Mouse (Mus musculus): ENCODE measurements around the gene Iffo1.

The Iffo1 gene

DNA sequence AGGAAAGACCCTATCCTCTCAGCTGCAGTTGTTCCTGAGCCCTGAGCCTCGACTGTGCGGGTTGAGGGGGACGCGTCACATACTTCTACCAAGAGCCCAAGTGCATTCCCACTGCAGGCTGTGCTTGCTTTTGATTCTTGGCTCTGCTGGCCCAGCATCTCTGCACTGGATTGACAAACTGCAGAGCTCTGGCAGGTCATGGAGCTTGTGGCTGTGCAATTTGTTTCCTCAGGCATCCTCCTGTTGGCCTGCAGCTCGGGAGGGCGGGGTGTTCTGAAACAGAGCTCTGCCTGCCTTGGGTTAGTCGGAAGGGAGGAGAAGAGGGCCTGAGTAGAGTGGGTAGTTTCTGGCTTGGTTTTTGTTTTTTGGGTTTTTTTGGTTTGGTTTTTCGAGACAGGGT lies 2.6 kb upstream of the Iffo1 start:
- no peak for DNase-seq (ENCODE audit: low read depth, low spot score)

DNA sequence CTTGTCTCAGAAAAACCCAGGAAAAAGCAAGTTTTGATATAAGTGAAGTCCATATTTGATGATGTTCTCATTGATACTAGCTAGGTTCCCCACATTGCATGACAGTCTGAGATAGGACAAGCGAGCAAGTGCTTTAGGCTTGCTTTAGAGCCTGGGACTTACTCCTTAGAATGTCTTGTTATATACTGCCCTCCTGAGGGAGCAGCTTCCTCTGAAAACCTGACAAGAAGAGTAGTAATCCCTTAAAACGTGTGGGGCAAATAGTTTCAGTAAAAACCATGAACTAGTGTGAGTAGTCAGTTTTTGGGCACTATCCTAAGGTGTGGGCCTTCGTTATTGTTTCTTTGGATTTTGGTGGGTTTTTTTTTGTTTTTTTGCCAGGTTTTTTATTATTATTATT lies 1.9 kb upstream of the Iffo1 start:
- no peak for DNase-seq (ENCODE audit: low read depth, low spot score)

DNA sequence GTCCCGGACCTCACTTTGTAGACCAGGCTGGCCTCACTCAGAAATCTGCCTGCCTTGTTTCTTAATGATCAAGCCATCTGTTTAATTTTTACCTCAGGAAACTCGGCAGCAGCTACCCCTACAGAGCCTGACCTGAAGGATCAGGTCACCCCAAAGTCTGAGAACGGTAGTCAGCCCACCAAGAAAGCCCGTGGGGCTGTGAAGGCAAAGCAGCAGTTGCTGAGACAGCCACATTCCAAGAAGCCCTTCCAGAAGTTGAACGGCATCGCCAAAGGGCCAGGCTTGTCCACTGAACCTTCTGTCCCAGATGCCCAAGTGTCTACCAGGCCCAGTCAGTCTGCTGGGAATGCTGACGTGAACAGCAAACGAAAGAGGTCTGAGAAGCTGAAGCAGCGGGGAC lies 1.1 kb upstream of the Iffo1 start:
- DNase-seq (ENCODE audit: low read depth, low spot score): no peak

DNA sequence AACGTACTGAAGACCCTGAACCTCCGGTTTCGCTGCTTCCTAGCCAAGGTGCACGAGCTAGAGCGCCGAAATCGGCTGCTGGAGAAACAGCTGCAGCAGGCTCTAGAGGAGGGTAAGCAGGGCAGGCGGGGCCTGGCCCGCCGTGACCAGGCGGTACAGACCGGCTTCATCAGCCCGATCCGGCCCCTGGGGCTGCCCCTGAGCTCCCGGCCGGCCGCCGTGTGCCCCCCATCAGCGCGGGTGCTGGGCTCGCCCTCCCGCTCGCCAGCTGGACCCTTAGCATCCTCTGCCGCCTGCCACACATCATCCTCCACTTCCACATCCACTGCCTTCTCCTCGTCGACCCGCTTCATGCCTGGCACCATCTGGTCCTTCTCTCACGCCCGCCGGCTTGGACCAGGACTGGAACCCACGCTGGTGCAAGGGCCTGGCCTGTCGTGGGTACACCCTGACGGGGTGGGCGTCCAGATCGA lies 474 bp downstream of the Iffo1 start:
- no peak for DNase-seq (ENCODE audit: low read depth, low spot score)

DNA sequence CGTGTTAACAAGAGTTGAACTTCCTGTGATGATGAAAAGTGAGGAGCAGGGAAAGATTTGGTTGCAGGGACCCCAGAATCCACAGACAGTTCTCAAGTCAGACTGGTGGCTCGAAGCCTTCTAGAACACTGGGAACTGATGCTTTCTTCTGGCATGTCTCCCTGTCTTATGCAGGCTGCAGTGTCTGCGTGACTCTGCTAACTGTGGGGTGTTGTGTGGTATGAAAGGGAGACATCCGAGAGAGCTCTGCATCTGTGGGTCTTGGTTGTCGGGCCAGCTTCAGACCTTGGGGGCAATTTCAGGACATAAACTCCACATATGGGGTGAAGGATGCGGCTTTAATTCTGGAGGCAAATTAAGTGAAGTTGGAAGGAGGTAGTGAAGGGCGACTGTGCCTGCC lies 1.1 kb downstream of the Iffo1 start:
- no peak for DNase-seq (ENCODE audit: low read depth, low spot score)

DNA sequence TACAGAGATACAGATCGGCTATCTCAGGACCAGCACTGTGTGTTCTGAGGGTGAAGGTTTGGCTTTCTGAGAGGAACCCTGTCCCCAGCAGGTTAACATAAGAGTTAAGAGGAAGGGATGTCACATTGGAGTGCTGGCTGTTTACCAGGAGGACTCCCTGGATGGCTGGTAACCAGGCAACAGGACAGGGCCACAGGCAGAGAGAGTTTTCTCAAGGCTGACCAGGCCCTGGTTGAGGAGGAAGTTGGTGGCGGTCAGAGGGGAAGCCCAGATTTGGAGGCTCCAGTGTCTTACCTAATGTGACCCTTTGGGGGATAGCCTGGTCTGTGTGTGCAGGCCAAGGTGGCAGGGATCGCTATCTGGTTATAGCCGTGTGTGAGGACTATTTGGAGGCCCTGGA lies 1.8 kb downstream of the Iffo1 start:
- DNase-seq (ENCODE audit: low read depth, low spot score): no peak

DNA sequence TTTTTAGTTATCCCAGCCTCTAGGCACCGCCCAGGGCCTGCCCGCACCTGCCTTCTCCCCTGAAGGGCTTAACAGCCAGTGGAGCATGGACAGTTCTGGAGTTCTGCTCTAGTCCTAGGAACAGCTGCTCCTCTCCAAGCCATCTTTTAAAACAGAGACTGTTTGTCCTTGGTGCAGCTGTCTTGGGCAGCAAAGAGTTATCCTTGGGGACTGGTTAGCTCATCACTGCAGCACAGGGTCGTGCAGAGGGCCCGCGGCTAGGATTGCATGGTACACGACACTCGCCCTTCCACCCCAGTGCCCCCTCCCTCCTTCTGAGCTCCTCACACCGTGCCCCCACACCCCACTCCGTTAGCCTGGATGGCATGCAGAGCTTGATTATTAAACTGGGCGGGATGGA lies 2.3 kb downstream of the Iffo1 start:
- DNase-seq (ENCODE audit: low read depth, low spot score): no peak

DNA sequence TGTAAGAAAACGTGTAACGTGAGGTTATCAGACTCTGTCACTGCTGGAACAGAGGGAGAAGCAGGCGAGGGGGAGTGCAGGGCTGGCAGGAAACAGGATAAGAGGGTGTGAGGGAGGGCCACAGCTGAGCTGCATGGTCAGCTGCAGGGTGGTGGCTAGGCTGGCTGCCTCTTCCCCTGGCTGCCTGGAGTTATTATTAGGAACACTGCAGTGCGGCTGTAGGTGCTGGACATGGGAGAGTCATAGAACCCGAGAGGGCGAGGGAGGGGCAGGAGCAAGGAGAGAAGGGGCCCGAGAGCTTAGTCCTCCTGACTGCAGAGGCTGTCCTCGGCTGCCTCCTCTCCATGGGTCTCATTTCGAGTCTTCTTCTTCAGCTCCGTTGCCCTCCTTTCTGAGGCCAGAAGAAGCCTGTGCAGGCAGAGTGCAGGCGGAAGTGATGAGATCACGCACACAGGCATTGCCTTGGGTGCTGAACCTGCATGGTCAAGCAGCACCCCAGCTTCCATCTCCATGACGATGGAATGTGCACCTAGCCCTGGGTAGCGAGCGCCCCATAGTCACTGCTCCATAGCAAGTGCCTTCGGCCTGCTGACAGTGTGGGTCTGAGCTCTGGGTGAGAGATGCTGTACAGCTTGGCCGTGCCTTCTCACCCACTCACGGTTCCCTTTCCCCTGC lies 3.3 kb downstream of the Iffo1 start:
- DNase-seq (ENCODE audit: low read depth, low spot score): no peak

DNA sequence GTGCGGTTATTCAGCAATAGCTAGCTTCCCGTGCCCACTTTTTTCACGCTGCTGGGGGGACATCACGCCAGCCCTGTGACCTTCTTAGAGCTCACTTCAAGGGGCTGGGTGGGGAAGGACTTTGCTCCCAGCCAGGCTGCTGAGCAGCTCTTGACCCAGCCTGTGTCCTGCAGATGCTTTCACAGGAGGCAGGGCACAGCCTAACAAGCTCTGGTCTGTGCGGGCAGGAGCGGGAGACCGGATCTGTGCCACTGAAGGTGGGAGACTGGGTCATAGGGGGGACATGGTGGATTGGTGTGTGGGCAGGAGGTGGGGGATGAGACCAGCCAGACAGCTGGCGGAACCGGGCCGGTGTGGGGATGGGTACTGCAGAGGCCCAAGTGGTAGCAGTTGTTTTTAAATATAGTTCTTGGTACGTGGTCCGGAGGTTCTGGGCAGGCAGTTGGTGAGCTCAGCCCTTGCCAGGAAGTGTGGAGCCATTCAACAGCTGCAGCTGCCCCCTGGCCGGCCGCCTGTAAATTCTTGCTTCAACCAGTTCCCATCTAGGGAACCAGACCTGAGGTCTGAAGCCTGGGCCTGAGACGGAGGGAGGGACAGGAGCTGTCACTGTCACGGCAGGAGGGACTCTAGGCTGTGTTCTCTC lies 4.0 kb downstream of the Iffo1 start:
- DNase-seq (ENCODE audit: low read depth, low spot score): no peak

DNA sequence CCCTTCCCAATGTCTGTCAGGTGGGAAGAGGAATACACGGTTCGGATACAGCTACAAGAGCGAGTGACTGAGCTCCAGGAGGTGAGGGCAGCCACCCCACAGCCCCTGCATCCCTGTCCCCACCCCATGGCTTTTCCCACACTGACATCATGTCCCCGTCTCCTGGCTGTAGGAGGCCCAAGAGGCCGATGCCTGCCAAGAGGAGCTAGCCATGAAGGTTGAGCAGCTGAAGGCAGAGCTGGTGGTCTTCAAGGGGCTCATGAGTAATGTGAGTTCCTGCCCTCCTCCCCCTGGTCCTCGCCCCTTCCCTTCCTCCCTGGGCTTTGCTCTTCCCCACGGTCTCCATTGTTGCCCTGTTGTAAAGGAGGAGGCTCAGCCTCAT lies 4.5 kb downstream of the Iffo1 start:
- no peak for DNase-seq (ENCODE audit: low read depth, low spot score)

DNA sequence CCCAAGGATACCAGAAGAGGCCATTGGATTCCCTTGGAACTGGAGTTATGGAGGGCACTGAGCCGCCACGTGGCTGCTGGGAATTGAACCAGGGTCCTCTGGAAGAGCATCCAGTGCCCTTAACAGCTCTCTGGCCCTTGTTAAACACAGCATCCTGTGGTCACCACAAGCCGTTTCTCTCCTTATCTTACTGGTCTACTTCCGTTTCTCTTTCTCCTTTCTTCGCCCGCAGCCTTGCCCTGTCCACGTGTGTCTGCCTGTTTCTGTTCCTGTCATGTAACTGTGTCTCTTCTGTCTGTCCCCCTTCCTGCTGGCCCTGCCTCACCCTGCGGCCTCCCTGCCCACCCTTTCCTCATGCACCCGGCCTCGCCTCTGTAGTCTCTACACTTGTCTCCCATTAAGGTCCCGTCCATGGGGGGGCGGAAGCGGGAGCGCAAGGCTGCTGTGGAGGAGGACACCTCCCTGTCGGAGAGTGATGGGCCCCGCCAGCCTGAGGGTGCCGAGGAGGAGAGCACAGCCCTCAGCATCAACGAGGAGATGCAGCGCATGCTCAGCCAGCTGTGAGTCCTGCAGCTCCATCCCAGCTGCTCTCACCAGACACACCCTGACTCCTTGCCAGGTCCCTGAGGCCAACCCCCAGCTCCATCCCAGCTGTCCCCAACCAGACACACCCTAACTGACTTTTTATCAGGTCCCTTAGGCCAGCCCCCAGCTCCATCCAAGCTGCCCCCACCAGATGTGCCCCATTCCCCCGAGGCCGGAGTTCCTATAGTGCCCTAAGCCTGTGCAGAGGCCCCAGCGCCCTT lies 7.4 kb downstream of the Iffo1 start:
- DNase-seq (ENCODE audit: low read depth, low spot score): no peak

DNA sequence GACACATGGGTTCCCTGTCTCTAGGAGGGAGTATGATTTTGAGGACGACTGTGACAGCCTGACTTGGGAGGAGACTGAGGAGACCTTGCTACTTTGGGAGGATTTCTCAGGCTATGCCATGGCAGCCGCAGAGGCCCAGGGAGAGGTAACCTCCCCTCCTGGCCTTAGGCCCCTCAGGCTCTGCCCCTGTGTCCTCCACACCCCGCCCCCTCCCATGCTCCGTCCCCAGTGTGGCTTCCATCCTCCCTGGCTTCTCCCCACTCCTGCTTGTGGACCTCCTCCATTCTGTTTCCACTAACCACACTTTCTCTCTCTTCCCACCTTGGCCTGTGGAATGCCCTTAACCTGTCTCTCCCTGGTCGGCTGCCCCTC lies 8.0 kb downstream of the Iffo1 start:
- no peak for DNase-seq (ENCODE audit: low read depth, low spot score)

DNA sequence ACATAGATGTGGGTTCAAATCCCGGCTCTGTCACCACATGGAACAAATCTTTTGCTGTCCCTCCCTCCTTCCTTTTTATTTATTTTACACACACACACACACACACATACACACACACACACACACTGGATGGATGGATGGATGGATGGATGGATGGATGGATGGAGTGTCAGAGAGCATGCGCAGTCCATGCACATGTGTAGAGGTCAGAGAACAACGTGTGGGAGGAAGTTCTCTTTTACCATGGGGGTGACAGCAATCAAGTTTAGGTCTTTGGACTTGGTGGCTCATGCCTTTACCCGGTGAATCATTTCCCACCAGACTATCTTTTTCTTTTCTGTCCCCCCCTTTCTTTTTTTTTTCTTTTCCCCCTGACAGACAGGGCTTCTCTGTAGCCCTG lies 8.6 kb downstream of the Iffo1 start:
- DNase-seq (ENCODE audit: low read depth, low spot score): no peak

DNA sequence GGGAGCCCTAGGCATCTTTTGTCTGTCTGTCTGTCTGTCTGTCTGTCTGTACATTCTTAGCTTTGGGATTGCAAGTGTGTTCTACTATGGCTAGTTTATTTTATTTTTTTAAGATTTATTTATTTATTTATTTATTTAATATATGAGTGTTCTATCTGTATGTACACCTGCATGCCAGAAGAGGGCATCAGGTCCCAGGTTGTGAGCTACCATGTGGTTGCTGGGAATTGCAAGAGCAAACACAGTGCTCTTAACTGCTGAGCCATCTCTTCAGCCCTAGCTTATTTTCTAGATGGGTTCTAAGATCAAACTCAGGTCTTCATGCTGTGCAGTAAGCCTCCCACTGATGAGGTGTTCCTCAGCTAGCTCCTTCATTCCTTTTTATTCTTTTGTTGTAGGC lies 9.5 kb downstream of the Iffo1 start:
- DNase-seq (ENCODE audit: low read depth, low spot score): peak; percentile 50

DNA sequence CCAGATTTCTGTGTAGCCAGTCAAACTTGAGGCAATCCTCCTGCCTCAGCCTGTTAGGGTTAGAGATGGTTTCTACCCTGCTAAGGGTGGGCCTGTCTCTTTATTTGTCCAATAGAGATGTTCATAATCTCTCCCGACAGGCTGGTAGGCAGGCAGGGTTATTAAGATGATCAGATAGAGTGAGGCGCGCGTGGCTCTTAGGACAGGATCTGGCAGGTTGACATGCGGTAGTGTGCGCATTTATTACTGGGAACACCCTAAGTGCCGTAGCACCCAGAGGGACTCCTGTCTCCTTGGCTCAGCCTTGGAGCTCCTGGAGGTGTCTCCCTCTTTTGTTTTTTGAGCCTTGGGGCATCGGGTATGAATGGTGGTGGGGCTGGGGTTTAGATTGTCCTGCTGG lies 10.2 kb downstream of the Iffo1 start:
- DNase-seq (ENCODE audit: low read depth, low spot score): no peak

DNA sequence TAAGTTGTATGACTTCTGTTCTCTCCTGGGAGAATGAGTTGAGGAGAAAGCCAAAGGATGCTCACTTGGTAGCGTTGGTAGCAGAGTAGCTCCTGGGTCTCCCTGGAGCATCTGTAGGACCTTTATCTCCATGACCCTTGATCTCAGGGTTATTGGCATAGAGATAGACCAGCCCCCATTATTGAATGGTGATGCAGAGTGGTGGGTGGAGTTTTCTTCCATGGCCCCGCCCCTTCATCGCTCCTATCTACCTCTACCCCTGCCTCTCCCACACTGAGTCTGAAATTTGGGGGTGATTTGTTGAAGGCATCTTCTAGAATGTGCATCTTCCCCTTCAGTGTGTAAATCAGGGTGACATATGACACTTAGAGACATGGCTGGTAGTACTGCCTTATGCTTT lies 11.4 kb downstream of the Iffo1 start:
- DNase-seq (ENCODE audit: low read depth, low spot score): no peak

DNA sequence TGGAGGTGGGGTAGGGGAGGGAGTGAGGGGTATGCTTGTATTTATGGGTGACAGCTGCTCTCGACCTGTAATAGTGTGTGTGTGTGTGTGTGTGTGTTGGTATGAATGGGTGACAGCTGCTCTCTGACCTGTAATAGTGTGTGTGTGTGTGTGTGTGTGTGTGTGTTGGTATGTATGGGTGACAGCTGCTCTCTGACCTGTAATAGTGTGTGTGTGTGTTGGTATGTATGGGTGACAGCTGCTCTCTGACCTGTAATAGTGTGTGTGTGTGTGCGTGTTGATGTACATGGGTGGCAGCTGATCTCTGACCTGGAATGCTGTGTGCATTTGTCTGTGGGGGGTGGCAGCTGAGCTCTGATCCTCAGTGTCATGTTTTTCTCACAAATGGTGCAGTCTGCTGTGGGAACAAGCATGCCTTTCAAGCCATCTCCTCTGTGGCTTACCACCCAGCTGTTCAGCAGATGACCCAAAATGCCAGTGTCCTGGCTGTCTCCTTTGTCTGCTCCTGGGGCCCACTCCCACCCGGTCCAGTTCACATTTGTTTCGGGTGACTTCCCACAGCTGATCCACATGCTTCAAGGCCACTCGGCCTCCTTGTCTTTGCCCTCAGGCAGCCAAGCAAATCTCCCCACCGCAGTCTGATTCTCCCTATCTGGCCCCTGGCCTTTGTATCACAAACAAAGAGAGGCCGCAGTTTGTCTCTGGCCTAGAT lies 12.0 kb downstream of the Iffo1 start:
- DNase-seq (ENCODE audit: low read depth, low spot score): no peak

DNA sequence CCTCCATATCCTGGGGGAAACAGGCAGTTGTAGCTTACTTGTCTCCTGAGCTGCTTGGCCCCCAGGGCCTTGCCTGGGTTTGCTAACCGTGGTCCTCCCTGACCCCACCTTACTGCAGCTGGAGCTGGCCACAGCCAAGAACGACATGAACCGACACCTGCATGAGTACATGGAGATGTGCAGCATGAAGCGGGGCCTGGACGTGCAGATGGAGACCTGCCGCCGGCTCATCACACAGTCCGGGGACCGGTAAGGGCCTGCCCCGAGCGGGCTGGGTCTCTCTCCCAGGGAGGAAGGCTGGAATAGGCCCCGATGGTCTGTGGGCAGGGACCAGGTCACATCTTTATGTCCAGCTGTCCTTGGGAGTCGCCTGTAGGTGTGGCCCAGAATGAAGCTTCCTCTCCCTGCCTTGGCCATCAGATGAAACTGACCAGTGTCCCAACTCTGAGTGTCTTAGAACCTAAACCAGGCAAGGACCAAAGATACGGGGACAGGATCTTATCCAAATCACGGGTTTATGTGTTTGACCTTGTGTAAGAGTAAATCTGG lies 14.0 kb downstream of the Iffo1 start:
- DNase-seq (ENCODE audit: low read depth, low spot score): no peak

DNA sequence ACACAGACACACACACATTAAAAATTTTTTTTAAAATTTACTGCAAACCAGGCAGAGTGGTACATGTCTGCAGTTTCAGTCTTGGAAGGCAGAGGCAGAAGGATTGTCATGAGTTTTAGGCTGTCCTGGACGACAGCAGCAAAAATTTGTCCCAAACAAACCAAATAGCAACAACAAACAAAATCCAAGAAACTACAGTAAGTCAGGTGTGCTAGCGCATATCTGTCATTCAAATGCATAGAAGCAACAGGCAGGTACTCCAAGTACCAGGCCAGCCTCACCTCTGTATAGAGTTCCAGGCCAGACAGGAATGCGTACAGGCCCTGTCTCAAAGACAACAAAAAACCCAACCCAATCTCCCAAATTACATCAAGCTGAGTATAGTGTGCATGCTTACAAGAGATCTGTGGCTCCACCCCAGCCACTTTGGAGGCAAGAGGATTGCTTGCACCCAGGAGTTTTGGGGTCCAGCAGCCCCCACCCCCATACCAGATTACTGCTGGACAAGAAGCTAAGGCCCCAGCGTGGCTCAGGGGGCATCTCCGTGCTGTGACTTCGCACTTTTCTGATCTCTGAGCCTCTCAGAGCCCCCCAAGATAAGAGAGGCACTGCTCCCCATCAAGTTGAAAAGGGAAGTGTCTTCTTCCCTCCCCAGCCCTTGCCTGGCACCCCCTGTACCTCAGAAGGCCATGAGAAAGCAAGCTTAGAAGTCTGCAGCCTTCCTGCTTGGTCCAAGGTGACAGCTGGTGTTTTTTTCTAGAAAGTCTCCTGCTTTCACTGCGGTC lies 14.9 kb downstream of the Iffo1 start:
- DNase-seq (ENCODE audit: low read depth, low spot score): no peak

DNA sequence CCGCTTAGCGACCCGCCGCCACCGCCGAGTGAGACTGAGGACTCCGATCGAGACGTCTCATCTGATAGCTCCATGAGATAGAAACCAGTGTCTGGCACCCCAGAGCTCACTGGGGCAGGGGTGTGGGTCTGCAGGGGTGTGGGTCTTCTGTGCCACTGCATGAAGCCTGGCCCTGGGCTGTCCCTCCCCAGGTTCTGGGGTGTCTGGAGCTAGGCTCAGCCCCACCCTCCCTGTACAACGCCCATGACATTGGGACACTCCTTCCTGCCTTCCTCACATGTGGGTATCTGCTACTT lies 15.5 kb downstream of the Iffo1 start:
- peak; percentile 23 for DNase-seq (ENCODE audit: low read depth, low spot score)
